Mouse (Mus musculus) embryonic stem cell, embryonic (primary cell): ENCODE data around the gene Ccdc88c.

Experiments
- CTCF ChIA-PET, 4 experiments: fragments of 300-600 bp in 2 of 4; fragments of 350-600 bp in 2 of 4; sonication (Branson Sonifier 250); formaldehyde crosslinking; loops; one replicate each; lab custom pipeline; 2022; ENCODE audit warnings: inconsistent platforms in 2 of 4; lab: Charles Lee
- POLR2A ChIA-PET, 4 experiments: fragments of 300-600 bp in 2 of 4; fragments of 350-600 bp in 2 of 4; sonication (Branson Sonifier 250); formaldehyde crosslinking; loops; one replicate each; lab custom pipeline; 2022; ENCODE audit warnings: antibody characterized with exemption in 4 of 4, inconsistent platforms in 1 of 4; lab: Charles Lee

The Ccdc88c gene

DNA sequence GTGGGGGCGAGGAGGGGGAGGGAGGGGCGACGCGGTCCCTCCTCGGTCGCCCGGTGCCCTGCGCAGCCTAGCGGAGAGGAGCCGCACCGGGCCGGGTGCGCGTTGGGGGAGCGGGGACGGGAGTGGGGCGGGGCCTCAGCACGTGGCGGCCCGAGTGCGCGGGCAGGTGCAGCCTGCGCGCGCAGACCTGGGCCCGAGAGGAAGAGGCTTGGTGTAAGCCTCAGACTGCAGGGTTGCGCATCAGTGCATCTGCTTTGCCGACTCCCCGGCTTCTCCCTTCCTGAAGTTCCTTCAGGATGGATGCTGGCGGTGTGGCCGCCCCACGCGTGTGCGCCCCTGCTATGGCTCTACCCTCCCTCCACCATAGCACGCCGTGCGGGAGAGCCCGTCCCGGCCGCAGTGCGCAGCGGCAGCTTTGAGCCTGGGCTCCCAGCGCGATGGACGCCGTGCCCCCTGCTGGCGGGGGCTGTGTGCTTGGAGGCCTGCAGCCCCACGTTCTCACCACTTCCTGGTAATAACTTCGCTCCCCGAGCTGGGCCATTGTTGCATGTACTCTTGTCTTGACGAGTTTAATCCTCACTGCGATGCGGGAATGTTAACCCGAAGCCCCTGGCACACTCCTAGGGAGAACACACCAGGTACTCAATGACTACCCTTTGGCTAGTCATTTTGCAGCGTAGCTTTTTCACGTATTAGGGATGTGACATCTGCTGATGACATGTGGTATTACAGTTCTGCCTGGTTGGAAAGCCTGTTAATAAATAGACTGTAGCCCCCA is at the start of gene Ccdc88c:
TSS of gene Ccdc88c (minus strand) at position 103 of the 778 bp plus-strand sequence.
- ChIA-PET CTCF (interaction anchor here (0.6 to 6.0 kb wide), 71 partner anchors 9 to 857 kb away, joined by 3 to 109 read pairs (median 6); partner anchors contain the start of gene Gpr68 (in 1 of the 4)), POLR2A (interaction anchor here (0.6 to 7.9 kb wide), 50 partner anchors 8 to 806 kb away, joined by 3 to 72 read pairs (median 6); partner anchors contain the start of gene Ppp4r3a (in 1 of the 4))

DNA sequence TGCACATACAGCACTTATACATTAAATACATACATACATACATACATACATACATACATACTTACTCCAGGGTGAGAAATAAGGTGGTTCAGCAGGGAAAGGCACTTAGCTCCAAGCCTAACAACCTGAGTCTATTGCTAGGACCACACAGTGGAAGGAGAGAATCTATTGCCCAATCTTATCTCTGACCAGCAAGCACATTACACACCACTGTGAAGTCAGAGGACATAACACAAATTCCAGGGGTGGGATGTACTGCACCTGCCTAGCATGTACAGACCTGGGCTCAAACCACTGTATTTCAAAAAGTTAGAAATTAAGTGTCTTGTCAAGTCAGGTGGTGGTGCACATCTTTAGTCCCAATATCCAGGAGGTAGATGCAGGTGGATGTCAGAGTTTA is 49.1 kb upstream of the Ccdc88c start:
- POLR2A ChIA-PET, result interaction anchor here in 2 of 4 experiments (0.8 to 2.2 kb wide), 12 partner anchors 10 to 898 kb away, joined by 3 to 15 read pairs (median 3); partner anchors contain the start of genes Atxn3 (in 1 of the 2) and Cpsf2 (in 1 of the 2)

DNA sequence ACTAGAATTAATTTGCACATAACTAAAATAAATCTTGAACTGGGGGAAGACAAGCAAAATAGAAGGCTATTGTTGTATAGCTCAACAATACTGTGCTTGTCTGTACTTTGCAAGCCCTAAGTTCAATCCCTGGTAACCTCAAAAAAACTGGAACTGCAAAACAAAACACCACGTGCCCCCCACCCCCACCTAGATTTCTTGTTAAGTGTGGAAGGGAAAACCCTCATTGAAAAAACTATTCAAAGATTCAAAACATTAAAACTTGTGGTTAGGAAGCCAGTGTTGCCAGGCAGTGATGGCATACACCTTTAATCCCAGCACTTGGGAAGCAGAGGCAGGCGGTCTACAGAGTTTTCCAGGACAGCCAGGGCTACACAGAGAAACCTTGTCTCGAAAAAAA is 46.6 kb upstream of the Ccdc88c start:
- ChIA-PET POLR2A (interaction anchor here in 2 of 4 experiments (0.7 to 2.3 kb wide), 11 partner anchors 9 to 897 kb away, joined by 3 to 19 read pairs (median 5); partner anchors contain the start of genes Ppp4r3a (in 1 of the 2) and Trip11 (in 1 of the 2)), CTCF (interaction anchor here in 1 of 4 experiments (1.2 kb wide), 1 partner anchor 1312 kb away, joined by 3 read pairs; no protein-coding TSS in a partner anchor)

More for the DNA sequence above, 49.1 kb upstream of the Ccdc88c start:
- CTCF ChIA-PET, result interaction anchor here in 1 of 4 experiments (0.6 kb wide), 1 partner anchor 245 kb away, joined by 3 read pairs; no protein-coding TSS in a partner anchor

DNA sequence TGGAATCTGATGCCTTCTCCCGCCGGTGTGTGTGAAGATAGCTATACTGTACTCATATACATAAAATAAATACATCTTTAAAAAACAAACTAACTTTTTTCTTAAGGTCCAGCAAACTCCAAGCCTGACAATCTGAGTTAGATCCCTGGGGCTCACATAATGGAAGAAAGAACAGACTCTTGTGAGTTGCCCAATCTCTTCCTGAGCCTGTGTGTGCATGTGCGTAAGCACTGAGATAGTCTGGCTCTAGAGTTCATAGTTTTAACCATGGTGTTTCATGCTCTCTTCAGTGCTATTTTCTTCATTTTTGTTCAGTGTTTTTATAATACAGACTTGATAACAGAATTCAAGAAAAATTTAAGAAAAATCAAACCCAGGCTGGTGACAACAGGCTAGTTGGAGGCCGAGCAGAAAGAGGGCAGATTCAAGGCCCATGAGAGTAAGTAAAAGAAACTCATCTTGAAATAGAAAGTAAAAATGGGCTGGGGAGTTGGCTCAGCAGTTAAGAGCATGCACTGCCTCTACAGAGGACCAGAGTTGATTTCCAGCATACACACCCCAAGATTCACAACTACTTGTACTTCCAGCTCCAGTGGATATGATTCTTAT is 46.1 kb upstream of the Ccdc88c start:
- POLR2A ChIA-PET, result interaction anchor here in 2 of 4 experiments (0.9 to 2.3 kb wide), 6 partner anchors 9 to 39 kb away, joined by 3 to 19 read pairs (median 5); partner anchors contain the start of gene Ppp4r3a (in 1 of the 2)
- CTCF ChIA-PET, result interaction anchor here in 2 of 4 experiments (0.6 to 1.2 kb wide), 2 partner anchors 30 to 1312 kb away, joined by 3 to 9 read pairs; no protein-coding TSS in a partner anchor

DNA sequence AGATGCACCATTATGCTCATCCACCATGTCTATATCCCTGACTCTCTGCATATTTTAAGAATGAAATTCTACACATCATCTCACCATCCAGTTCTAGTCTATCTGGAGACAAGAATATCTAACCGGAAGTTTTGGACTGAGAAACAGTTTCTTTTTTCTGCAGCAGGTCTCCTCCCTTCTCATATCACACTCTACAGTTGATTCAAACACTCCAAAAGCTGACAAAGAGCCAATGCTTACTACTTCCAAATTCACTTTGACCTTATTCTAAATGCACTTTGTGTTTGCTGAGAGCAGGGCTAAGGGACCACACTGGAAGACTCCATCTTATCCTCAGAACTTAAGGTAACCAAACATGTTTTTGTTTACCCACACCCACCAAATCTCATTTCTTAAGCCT is 41.0 kb upstream of the Ccdc88c start:
- CTCF ChIA-PET, result no interaction called here
- POLR2A ChIA-PET, result interaction anchor here in 2 of 4 experiments (0.6 to 3.2 kb wide), 7 partner anchors 12 to 883 kb away, joined by 3 to 15 read pairs (median 5); no protein-coding TSS in a partner anchor

DNA sequence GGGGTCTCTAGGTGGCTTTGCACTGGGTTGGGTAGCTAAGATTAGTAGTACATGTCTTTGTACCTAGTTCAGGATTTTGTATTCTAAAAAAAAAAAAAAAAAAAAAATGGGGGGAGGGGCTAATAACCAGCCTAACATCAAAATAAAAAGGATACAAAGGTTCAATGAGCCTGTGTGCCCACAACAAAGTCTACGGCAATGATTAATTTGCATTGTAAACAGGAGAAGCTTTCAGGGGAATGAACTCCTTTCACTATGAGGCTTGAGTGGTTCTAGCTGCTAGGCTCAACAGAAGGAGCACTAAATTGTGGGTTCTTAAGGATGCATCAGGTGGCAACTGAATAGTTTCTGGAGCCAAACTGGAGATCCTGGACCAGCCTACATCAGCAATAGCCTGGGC is 37.5 kb upstream of the Ccdc88c start:
- ChIA-PET POLR2A (interaction anchor here in 3 of 4 experiments (0.7 to 4.0 kb wide), 13 partner anchors 9 to 1609 kb away, joined by 3 to 41 read pairs (median 4); partner anchors contain the start of gene Ppp4r3a (in 2 of the 3)), CTCF (interaction anchor here in 3 of 4 experiments (0.5 to 1.1 kb wide), 4 partner anchors 8 to 848 kb away, joined by 3 to 12 read pairs (median 4); no protein-coding TSS in a partner anchor)

DNA sequence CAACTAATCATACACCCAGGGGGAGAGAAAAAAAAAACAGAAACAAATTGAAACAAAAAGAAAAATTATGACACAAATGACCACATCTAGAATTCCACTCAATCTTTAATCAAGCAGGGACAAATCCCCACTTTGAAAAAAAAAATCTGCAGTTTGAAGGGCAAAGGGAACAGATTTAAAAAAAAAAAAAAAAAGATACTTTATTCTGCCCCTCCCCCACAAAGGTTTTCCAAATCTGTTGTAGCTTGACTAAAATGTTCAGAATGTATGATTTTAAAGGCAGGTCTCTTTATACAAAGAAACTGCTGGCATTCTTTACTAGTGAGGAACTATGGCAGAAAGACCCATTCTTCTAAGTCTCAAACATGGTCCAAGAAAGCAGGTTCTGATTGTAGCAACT is 11.1 kb upstream of the Ccdc88c start:
- POLR2A ChIA-PET, result interaction anchor here in 2 of 4 experiments (0.6 to 1.5 kb wide), 4 partner anchors 26 to 883 kb away, joined by 3 to 5 read pairs (median 3); no protein-coding TSS in a partner anchor
- CTCF ChIA-PET, result no interaction called here

DNA sequence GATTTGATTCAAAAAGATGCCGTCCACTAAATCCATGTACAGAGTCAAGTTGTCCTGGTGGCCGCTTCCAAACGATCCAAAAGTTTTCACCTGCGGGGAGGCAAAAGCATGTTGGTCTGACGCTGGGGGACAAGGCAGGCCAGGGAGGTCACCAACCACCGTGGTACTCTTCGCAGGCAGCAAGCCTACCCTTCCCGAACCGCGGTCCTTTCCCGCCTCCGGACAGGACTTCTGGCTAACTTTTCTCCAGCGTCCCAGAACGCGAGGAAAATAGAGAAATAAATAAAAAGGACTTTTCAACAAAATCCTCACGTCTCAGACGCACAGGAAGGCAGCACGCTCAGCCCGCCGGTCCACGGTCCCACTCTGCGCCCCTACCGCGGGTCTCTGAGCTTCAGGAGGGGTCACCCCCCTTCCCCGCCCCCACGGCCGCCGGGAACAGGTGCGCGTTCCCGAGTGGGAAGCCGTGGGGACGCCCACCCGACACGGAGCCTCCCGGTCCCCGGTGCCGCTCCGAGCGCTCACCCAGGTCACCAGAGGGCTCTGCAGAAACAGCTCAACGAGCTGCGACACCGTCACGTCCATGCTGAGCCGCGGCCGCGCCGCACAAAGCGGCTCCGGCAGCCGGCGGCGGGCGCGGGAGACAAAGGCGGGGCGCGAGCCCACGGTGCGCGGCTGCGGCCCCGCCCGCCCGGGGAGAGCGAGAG is 456 bp downstream of the Ccdc88c start:
- ChIA-PET POLR2A (interaction anchor here (0.8 to 7.9 kb wide), 37 partner anchors 8 to 304 kb away, joined by 3 to 72 read pairs (median 6); partner anchors contain the start of gene Ppp4r3a (in 1 of the 4)), CTCF (interaction anchor here (0.6 to 6.0 kb wide), 50 partner anchors 8 to 857 kb away, joined by 3 to 109 read pairs (median 7); no protein-coding TSS in a partner anchor)

DNA sequence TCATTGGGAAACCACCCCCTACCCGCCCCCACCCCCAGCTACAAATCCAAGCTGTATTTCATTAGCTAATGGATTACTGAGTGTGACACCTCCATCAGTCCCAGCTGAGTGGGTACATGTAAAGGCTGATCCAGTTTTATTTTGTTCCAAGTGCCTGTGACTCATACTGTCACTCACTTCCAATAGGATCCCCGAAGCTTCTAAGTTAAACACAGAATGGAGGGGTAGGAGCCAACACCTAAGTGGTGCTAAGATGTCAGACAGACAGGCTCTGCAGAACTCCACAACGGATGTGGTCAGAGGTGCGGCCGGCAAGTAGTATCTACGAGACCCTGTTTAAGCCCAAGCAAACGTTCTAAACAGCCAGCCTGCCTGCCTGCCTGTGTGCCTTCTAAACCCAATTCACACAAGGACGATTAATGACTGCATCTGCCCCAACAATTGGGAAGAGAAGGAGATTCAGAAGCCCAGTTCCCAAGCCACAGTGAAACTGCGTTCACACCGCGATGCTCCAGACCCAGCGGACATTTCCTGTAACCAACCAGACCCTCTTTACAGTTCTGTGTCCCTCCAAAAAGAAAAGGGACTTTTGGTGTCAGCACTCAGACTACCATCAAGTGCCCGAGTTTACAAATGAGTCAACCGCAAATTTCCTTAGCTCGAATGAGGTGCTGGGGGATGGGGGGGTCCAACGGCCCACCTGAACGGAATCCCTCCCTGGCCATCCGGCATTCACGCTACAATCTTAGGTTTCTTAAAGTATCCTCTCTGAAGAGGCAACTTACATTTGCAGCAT is 1.2 kb downstream of the Ccdc88c start:
- ChIA-PET POLR2A (interaction anchor here (0.6 to 7.9 kb wide), 32 partner anchors 8 to 149 kb away, joined by 3 to 72 read pairs (median 4); partner anchors contain the start of gene Ppp4r3a (in 1 of the 4)), CTCF (interaction anchor here (0.5 to 6.0 kb wide), 14 partner anchors 8 to 862 kb away, joined by 3 to 109 read pairs (median 5); no protein-coding TSS in a partner anchor)

DNA sequence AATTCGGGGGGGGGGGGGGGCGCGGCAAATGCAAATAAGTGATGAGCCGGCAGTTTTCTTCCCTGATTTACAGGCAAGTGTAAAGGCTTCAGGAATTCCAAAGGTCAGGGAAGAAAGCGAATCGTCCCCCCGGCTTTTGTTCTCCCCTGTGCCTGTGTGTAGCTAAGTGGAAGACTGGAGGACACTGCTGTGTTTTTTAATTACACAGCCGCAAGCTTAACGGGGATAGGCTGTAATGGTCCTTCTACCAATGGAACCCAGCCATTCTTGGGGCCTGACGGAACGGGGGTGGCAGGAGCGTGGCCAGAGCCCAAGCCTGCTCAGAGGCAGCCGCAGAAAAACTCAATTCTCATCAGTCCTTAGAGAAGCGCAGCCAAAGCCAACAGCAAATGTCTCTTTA is 1.9 kb downstream of the Ccdc88c start:
- ChIA-PET POLR2A (interaction anchor here (0.6 to 7.9 kb wide), 21 partner anchors 8 to 120 kb away, joined by 3 to 72 read pairs (median 4); partner anchors contain the start of gene Ppp4r3a (in 1 of the 4)), CTCF (interaction anchor here (0.5 to 6.0 kb wide), 11 partner anchors 8 to 110 kb away, joined by 3 to 82 read pairs (median 4); no protein-coding TSS in a partner anchor)

DNA sequence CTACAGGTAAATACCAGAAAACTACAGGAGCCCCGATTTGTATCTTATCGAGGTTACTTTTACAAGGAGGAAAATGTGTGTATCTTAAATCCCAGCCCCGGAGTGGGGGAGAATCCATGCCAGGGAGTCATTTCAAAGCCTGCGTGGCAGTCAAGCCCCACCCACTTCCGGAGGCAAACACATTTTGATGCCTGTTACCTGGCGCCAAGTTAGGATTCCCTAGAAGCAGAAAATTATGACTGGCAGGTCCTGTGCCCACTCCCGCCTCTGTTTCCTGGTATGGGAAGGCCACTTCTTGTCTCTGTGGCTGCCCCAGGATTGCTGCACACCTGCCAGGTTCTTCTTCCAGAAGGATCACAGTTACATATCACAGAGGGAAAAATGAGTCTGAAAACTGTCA is 2.3 kb downstream of the Ccdc88c start:
- POLR2A ChIA-PET, result interaction anchor here in 3 of 4 experiments (0.6 to 7.9 kb wide), 20 partner anchors 7 to 1371 kb away, joined by 3 to 72 read pairs (median 4); no protein-coding TSS in a partner anchor
- CTCF ChIA-PET, result interaction anchor here (0.6 to 6.0 kb wide), 8 partner anchors 9 to 74 kb away, joined by 3 to 82 read pairs (median 4); no protein-coding TSS in a partner anchor

DNA sequence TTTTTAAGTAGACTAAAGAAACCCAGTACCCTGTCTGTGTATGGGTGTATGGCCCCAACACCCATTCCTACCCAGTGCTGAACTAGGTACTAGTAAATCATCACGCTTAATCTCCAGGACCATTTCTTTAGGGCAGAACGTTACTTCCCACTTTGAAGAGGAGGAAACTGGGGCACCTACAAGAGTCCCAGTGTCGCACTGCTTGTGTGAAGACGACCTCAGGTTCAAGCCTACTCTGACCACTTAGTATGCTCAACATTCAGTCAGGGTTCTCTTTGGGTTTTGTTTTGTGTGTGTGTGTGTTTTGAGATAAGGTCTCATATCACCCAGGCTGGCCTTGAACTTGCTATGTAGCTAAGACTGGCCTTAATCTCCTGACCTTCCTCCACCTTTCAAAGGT is 2.8 kb downstream of the Ccdc88c start:
- CTCF ChIA-PET, result interaction anchor here (1.4 to 6.0 kb wide), 6 partner anchors 68 to 77 kb away, joined by 4 to 82 read pairs (median 10); no protein-coding TSS in a partner anchor
- POLR2A ChIA-PET, result interaction anchor here in 3 of 4 experiments (0.6 to 7.9 kb wide), 20 partner anchors 10 to 1372 kb away, joined by 3 to 72 read pairs (median 4); partner anchors contain the start of gene Ppp4r3a (in 1 of the 3)

DNA sequence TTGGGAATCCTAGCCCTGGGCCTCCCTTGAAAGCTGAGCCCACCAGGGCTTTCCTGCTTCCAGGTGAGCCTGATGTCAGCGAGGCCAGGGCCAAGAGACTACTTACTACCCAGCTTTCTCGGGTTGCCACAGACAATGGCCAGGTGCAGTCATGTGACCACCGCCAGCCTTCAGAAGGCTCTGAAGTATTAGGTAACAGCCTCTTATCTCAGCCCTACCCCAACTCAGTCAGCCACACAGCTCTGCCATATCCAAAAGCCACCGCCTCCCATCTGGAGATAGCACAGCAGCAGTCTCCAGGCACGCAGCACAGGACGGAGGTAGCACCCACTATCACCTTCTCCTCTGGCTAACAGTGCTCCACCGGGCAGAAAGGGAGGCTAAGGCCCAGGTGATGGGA is 3.5 kb downstream of the Ccdc88c start:
- POLR2A ChIA-PET, result interaction anchor here in 3 of 4 experiments (0.6 to 7.9 kb wide), 25 partner anchors 9 to 115 kb away, joined by 3 to 72 read pairs (median 4); partner anchors contain the start of gene Ppp4r3a (in 1 of the 3)

DNA sequence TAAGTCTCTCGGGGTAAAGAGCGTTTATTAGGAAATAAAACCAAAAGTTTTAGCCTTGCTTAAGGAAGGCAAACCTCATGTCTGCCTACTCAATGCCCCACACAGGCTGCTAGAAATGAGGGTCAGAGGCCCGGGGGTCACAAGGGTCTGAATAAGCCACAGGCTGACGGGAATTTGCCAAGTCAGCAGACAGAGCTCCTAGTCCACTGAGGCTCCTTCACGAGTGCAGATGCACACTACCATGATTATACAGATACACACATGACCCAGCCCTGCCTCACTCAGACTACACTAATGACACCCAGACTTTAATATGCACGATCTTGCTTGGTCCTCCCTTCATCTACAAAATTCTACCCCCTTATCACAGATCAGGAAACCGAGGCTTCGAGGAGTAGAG is 4.0 kb downstream of the Ccdc88c start:
- ChIA-PET POLR2A (interaction anchor here in 3 of 4 experiments (0.6 to 7.9 kb wide), 24 partner anchors 8 to 114 kb away, joined by 3 to 72 read pairs (median 4); partner anchors contain the start of gene Ppp4r3a (in 1 of the 3)), CTCF (interaction anchor here in 3 of 4 experiments (0.9 to 2.3 kb wide), 4 partner anchors 67 to 76 kb away, joined by 4 to 14 read pairs (median 6); no protein-coding TSS in a partner anchor)

More for the DNA sequence above, 3.5 kb downstream of the Ccdc88c start:
- CTCF ChIA-PET, result interaction anchor here (0.9 to 2.3 kb wide), 5 partner anchors 67 to 76 kb away, joined by 4 to 14 read pairs (median 6); no protein-coding TSS in a partner anchor

DNA sequence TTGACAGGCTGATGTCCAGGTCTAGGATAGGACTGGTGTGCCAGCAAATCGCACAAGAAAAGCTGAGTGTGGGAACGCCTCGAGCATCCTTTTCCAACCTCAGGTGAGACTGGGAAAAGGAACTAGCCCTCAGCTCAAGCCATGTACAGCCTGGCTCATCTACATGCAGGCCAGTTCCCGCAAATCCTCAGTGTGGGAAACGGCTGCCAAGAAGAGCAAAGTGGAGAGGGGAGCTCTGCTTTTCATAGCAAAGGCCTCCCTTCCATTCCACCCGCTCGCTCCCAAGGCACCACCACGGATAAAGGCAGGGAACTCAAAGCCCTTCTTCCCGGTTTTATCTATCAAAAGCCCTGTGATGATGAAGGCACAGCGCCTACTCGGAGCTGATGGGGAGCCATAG is 5.7 kb downstream of the Ccdc88c start:
- ChIA-PET CTCF (interaction anchor here in 2 of 4 experiments (0.5 to 1.6 kb wide), 3 partner anchors 8 to 71 kb away, joined by 3 to 4 read pairs (median 3); no protein-coding TSS in a partner anchor), POLR2A (interaction anchor here in 3 of 4 experiments (0.6 to 7.9 kb wide), 10 partner anchors 8 to 71 kb away, joined by 3 to 72 read pairs (median 4); no protein-coding TSS in a partner anchor)
